Mouse (Mus musculus): ENCODE results near the gene Dcst2.

The Dcst2 gene

DNA sequence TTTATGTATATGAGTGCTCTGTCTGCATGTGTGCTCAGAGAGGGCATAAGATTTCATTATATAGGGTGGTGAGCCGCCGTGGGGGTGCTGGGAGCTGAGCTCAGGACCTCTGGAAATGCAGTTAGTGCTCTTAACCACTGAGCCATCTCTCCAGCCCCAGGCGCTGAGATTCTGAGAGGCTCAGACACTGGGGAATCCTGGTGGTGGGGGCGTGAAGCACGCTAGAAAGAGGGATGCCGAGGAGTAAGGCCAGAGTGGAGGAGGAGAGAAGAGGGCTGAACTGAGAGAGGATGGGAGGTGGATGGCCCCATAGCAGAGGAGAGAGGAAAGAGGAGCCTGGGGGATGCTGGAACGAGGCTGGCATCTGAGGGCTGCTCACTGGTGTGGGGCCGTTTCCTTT is 2.9 kb downstream of the Dcst2 start:
- no peak for DNase-seq (ENCODE audit: low spot score)

DNA sequence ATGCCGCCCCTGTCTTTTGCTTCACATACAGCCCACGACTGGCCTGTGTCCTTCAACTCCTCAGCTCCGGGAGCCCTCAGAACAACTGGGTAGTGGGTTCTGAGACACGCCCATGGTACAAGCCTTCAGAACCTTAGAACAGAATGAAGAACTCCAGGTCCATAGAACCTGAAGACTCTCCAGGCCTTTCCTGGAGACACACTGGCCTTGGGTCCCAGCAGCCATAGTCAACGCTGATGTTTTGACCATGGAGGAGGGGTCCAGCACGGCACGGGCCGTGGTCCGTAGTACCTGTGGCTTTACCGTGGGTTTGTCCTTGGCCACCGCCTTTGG is 3.3 kb downstream of the Dcst2 start, which contains the start of gene Dcst1:
Gene Dcst1, minus strand, starts transcription at position 101 of the 333 bp plus-strand sequence.
- no peak for DNase-seq (ENCODE audit: low spot score)

DNA sequence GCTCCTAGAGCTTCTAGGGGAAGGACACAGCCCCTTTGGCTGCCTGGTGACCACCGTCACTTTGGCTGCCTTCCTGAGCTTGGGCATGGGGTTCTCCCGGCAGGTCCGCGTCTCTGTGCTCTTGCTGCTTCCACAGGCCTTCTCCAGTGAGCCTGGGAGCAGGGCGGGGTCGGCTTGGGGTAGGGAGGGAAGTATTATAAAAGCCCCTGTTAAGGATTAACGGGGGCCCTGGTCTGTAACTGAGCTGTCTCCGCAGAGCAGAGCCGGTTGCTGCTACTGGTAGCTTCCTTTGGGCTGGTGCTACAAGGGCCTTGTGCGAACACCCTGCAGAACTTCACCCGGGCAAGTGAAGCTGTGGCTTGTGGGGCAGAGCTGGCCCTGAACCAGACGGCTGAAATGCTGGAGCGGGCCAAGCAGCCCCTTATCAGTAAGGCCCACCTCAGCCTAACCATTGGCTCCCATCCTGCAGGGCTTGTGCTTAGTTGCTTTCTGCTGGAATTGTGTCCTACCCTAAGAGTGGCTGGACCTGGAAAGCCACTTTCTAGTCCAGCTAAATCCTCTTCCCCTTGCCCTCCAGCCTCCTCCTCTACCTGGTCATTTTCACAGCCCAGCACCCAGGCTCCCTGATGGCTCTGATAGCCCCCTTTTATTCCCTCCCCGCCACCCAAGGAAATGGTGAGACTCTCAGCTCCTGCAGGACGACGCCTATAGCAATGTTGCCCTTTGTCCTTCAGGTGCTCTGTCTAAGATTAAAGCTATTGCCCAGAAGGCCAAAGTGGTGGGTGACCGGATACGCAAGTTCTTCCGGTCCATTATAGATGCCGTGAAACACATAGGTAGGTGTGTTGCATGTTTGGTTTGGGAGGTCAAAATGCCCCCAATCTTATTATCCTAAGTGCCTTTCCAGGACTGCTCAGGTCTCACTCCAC is 4.0 kb downstream of the Dcst2 start:
- no peak for DNase-seq (ENCODE audit: low spot score)

DNA sequence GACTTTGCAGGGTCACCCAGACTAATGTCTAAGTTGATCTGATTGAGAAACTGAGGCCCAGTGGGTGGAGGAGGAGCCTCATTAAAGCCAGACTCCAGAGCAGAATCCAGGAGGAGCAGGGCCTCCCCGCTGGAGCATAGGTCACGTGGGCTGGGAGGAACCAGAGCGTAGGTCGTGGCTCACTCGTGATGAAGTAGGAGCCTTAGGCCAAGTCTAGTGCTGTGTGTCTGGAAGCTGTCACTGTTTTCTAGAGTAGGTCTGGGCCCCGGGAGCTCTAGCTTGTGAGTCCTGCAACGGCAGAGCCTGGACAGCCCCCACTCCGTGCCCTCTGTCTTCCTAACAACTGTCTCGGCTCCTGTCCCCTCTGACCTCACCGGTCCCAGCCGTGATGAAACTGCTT is 5.6 kb downstream of the Dcst2 start:
- DNase-seq (ENCODE audit: low spot score) = no peak

DNA sequence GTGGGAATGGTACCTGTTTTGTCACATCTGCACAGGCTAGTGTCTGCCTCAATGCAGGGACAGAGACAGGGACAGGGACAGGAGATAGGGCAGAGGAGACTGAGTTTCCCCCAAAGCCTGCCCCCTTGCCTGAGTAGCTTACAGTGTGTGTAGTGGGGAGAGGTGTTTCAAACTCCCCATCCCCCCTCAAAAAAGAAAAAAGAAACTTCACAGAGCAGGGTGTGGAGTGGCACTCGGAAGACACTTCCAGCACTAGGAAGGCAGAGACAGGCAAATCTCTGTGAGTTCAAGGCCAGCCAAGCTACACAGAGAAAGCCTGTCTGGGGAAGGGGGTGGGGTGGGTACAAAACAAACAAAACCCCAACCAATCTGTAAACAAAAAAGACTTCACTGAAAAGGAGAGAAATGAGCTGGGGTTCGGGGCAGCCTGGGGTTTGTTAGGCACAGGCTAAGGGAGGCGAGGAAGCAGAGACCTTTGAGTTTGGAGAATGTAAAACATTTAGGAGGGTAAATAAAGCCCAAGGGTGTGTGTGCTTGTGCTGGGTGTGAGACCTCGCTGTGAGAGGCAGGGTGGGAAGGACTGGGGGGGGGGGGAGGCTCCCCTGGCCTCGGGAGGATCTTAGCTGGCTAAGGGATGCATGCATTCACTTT is 11.9 kb downstream of the Dcst2 start:
- DNase-seq (ENCODE audit: low spot score) = no peak

DNA sequence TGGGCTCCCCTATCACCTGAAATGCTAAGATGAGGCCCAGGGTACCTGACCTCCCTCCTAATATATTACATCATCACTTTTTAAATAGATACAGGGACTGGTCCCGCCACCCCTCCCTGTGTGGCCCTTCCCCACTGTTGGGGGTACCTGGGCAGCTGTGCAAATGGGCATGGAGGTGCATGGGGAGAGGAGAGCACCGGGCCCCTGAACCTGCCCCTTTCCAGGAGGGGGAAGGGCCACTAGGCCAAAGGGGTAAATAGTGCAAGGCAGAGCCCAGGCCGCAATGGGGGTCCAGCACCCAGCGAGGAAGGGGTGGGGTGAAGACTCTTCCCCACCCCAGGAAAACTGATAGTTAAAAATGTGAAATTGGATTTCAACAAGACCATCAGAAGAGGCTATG is 16.1 kb downstream of the Dcst2 start:
- DNase-seq (ENCODE audit: low spot score) = no peak

DNA sequence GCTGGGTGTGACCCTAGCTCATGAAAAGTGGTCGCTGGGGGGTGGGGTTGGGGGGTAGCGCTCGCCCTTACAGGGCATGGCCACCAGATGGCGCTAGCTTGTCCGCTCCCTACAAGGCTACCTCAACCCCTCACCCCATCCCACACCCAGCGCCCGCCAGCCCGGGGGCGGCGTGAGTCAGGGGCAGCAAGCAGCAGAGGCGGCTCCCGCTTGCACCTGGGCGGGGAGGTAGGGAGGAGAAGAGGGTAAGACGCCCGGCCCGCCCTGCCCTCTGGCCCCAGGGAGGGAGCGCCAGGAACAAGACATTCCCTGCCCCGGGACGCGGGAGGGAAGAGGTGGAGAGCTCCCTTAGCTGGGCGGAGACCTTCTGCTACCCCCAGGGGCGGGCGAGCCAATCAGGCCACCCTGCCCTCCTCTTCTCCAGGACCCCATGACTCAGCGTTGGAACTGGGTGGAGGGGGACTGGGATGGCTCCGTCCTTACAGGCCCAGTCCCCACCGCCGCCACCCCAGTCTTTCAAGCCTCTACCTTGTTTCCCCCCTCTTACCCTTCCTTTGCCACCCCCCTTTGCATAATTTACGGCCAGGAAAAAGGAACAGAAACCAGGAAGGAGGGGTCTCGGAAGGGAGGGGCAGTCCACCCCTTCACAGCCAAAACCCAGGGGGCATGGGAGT is 16.8 kb downstream of the Dcst2 start:
- no peak for DNase-seq (ENCODE audit: low spot score)

DNA sequence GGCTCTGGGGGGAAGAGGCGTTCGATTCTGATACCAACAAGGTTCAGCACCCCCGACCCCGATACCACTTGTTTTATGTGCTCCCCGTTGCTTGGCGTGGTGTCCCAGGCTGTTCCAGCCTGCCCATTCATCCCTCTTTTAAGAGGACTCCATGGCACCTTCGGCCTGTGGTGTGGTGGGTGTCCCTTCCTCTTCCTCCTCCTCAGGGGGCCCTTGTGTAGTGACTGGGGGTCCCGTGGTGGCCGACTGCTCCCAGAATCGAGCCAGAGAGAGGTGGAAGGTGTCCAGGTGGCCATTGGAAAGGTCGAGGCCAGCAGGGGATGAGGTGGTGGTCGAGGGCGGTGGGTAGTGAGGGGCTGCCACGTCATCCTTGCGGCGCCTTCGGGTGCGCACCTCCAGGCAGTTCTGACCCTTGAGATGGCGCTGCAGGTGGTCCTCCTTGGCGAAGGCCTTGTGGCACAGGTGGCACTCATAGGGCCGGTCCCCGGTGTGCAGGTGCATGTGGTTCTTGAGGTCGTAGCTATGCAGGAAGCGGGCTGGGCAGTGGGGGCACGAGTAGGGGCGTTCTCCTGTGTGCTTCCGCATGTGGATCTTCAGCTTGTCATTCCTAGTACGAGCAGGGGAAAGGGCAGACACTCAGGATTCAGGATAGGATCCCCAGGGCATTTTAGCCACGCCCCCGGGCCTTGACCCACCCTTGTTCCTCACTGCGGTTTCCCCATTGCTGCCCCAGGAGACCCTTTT is 17.8 kb downstream of the Dcst2 start:
- DNase-seq (ENCODE audit: low spot score) = no peak

DNA sequence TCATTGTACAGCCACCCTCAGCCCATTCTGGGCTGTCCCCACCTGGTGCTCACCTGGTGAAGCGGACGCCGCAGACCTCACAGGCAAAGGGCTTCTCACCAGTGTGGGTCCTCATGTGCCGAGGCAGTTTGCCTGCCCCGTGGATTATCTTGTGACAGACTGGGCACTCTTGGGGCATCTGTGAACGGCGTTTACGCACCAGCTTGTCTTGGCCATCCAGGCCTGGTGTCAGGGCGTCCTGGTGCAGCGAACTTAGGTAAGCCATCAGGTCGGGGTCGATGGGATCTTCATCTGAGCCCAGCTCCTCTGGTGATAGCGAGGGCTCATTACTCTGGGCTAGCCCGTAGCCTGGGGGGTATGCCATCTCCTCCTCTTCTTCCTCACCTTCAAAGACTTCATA is 18.5 kb downstream of the Dcst2 start:
- no peak for DNase-seq (ENCODE audit: low spot score)

DNA sequence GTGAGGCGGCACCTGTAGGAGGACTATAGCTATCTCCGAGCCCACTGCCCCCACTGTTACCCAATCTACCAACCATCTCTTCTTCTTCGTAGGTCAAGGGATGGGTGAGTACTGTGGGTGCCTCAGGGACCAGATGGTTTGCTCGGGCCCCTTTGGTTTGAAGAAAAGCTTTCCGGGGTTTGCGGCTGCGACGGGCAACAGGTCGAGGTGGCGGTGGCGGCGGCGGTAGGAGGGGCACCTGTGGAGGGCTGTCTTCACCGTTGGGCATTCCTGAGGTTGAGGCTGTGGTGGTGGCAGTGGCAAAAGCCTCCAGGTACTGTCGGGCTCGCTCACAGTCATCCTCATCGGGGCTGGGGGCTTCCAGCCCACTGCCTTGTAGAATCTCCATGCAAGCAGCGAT is 18.9 kb downstream of the Dcst2 start:
- no peak for DNase-seq (ENCODE audit: low spot score)

DNA sequence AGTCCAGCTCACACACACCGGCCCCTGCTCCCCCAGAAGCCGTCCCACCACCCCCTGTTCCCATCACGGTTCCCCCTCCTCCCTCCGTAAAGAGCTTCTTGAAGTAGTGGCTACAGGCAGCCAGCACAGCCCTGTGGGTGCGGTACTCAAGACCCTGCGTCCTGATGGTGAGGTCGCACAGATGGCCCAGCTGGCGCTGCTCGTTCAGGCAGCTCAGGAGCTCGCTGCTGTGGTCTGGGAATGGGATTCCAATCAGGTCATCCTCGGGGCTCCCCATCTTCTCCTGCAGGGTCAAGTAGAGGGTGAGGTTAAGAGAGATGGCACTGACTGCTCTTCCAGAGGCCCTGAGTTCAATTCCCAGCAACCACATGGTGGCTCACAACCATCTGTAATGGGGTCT is 19.5 kb downstream of the Dcst2 start:
- DNase-seq (ENCODE audit: low spot score) = no peak

DNA sequence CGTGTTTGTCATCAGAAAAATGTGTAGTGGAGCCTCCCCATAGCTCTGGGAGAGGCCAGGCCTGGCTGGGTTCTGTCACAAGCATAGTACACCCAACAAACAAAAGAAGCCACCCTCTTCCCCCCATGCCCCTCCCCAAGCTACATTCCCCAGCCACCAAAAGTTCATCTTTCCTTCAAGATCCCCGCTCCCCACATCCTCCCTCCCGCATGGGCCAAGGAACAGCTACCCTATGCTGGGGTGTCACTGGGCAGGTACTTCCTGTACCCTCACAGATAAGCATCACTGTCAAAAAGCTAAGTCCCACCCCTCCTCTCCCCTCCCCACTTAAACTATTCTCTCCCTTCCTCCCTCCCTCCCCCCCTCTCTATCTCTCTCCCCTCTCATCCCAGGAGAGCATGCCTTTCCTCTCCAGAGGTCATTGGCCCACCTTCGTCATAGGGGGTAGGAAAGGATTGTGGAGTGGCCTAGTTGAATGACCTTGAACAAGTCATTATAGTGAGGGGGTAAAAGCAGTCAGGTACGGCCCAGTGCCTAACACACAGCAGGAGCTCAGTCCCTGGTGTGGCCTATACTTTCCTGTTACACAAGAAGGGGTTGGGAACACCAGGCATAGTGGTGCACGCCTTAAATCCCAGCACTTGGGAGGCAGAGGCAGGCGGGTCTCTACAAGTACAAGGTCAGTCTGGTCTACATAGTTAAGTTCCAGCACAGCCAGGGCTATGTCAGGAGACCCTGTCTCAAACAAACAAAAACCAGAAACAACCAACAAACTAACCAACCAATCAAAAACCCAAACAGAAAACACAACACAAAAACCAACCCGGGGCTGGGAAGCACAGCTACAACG is 20.5 kb downstream of the Dcst2 start:
- DNase-seq (ENCODE audit: low spot score) = no peak

DNA sequence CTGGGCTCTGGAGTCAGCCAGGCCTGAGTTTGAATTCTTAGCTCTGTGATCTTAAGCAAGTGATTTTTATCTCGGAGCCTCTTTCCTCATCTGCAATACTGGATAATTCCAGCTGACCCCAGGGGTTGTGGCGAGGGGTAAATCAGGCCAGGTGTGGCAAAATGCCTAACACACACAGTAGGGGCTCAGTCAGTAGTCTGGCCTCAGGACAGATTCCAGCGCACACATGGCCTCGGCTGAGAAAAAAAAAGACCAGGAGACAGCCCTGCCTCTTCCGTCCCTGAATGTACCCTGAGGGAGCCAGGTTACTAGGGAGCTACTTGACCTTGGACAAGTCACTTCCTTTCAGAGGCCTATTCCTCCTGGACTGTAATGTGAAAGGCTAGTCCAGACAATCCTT is 21.2 kb downstream of the Dcst2 start:
- DNase-seq (ENCODE audit: low spot score) = no peak

DNA sequence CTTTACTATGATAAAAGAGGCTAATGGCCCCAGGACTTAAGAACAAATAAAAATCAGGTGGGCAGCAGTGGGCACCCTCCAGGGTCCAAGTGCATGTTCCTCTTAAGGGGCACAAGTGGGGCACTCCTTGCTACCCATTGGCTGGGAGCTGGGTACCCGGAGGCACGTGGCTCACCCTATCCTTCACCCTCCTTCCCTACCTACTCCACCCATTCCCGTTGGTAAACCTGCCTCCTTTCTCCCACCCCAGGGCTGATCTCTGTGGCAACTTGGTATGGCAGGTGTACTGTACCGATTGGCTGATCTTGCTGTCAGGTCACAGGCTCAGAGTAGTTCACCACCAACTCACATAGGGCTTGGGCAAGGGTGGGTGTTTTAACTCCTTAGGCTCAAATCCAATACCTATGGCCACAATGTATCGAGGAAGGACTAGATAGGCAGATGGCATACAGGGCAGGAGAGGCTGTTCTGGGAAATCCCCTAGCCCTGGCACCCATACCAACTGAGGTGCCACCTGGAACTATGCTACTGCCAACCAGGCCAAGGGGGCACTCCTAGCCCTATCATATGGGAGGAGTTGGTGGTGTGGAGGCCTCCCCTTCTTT is 22.0 kb downstream of the Dcst2 start:
- no peak for DNase-seq (ENCODE audit: low spot score)

DNA sequence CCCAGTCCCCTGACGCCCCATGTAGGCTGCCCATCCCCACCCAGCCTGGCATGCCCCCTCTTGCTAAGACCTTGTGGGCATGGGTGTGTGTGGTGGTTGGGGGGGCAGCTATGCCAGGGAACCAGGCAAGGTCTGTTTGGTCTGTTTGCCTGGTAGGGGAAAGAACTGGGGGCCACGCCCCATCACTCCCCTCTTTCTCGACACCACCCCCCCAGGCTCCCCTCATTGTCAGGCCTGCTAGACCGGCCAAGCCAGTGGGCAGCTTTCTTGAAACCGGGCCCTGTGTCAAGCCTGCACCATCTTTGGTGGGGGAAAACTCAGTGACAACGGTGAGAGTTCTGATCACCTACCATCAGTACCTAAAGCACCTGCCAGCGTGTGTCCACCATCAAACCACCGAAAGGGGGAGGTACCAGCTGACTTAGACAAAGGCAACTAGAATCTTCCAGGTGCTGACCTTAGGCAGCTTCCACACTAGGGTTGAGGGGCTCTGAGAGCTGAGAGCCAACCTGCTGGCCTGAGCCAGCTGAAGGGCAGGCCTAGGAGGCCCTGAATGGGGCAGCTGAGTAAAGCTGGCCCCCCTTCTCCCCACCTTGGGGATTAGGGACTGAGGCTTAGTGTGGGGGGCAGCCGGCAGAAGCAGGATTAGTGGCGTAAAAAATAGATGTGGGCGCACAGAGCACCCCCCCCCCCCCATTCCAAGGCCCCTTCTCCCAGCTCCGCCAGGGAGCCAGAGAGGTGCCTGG is 22.7 kb downstream of the Dcst2 start:
- no peak for DNase-seq (ENCODE audit: low spot score)

DNA sequence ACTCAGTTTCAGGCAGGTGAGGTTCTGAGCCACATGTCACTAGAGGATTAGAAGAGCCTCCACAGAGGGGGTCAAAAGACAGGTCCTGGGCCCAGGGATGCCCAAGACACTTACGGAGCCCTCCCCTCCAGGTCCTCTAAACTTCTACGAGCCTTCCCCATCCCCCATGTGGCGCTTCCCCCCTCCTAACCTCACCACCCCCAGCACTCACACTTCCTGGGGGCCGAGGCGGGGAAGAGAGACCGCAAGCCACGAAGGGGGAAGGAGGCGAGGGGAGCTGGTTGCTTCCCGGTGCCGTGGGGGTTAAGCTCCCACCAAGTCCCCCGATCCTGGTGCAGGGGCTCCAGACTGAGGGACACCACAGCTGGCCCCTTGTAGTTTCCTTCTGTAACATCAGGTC is 23.7 kb downstream of the Dcst2 start:
- DNase-seq (ENCODE audit: low spot score) = no peak

DNA sequence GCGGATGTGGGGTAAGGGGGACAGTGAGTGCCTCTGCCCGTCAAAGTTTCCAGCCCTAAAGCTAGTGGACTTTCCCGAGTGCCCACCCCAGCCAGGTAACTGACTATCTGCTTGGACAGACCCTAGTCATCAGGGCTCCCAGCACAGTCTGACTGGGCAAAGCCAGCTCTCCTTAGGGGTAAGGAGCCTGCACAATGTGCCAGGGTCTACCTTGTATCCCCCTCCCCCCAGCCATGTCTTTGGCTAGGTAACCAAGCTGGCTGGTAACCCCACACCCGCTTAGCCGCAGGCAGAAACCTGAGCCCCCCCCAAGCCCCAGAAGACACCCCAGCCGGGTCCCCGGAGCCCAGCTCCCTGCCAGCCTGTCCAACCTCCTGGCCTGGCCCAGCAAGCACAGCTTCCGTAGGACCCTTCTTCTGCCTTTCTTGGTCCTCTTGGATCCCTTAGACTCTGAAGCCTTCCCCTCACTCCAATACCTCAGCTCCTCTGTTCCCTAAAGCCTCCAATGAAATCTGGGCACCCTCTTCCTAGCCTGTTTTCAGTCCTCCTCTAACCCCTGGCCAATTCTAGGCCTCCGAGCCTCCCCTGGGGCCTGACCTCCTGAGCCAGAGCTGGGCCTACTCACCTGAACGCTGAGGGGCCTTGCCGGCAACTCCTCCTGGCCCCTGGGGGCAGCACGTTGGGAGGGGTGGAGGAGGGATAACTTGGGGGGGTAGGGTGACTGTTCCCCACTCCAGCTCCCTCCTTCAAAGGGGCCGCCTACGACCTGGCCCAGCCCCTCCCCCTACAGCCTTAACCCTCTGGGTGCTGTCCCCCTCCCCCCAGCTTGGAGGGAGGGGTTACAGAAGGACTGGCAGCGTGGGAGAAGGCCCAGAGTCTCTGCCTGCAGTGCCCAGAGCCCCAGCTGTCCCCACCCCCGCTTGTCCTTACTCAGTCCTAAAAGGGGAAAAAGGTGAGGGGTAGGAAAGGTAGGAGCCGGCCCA is 25.0 kb downstream of the Dcst2 start:
- DNase-seq (ENCODE audit: low spot score) = no peak

DNA sequence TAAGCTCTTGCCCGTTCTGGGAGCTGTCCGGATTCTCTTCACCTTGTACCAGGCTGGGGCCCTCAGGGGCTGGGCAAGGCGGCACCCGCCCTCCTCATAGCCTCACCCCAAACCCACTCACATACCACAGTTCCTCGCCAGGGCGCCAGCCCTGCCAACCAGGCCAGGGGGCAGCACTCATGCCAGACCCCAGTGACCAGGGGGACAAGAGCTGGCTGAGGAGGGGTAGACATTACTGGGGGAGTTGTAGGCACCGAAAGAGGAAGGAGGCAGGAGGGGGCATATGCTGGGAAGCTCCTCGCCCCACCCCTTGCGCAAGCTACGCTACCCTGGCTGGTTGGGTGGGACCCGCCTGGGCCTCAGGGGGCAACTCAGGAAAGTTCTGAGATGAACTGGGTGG is 25.9 kb downstream of the Dcst2 start:
- no peak for DNase-seq (ENCODE audit: low spot score)

Measured in left cerebral cortex, adult 11 months (tissue).